Mouse (Mus musculus): ENCODE measurements at regions not wholly inside any gene's neighbourhood (a gene's known extent, or its start where the extent isn't known, plus 50 kb on each side); places are given as distances from the start of the nearest gene placed in this dataset.
"Not testable (repeated sequence)": the region's sequence is repeated elsewhere in the genome, so short reads cannot be mapped to it uniquely, and the experiment has no call there.

DNA sequence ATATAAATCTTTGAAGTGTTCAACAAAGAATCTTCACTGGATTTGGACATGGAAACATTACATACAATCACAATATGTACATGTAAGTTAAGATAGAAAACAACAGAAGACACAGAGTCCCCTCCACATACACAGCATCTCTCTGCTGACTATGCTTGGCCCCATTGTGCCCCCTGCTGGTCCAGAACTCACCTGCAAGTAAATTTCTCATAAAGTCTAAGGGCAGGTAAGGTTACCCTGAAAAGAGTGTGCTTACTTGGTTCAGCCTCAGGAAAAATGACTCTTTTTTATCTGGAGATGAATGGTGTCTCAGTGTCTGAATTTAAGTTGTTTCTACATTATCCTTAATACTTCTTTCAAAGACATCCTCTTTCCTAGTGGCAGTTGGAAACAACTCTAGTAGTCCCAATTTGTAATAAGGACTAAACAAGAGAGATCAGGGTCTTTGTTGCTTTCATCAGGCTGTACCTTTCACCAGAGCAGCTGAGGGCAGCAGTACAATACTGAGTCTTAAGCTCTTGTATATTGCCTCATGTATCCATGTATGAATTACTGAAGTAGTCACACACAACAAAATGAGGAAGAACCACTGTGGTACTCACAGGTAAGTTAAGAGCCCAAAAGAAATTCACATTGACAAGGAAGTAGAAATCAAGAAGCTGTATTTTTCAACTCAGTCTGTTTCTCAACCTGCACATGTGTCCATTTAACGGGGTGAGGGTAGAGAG, 538.7 kb upstream of the Zfp386 start:
- not testable (repeated sequence) for TF ChIP-seq CTCF (conservative IDR thresholded peaks at IDR 0.05; ENCODE audit: insufficient read depth, insufficient read length, low read depth, low read length); POLR2A (IDR thresholded peaks at IDR 0.05; ENCODE audit: low read depth, low read length)

Measured in kidney, adult 2 months (tissue).